Mouse (Mus musculus): ENCODE results near the gene Clasp1. TPM values are rescaled to one million over a fixed set of nuclear protein-coding genes. Genes with fewer than 3 reads are reported as not detected.

Gene Clasp1
- polyA plus RNA-seq, 1 experiment from 2014 or later, result 77.7 TPM

DNA sequence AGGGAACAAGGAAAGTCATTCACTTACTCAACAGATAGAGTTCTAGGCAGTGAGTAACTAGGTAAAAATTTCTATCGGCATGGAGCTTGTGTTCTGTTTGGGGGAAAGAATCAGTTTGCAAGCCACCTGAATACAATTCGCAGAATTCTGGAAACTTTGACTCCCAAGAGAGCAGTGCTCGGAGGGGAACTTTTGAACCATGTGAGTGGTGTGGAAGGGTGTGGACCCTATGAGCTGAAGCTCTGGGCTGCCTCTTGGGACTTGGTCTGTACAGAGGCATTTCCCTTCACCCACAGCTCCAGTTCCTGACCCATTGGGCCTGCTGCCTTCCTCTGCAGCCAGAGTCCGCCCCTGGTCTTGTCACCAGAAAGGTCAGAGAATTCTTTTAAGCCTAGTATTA is 64.7 kb downstream of the Clasp1 start:
- 82% methylated on average over 4 of the region's 4 CpGs for WGBS
- Histone ChIP-seq H3K36me3 (peaks cover 4% of the 10 kb centered on the region; the same call in 1 of the 2 replicates), H3K9ac (replicated peaks) (no peak overlapping the region), H3K27ac (no peak overlapping the region), H3K27me3 (no peaks in the 10 kb centered on the region), H3K4me3 (replicated peaks) (no peak overlapping the region), H3K9me3 (no peaks in the 10 kb centered on the region), H3K4me2 (no peak overlapping the region), H3K4me1 (replicated peaks) (peaks cover 31% of the 10 kb centered on the region)
- no peak for ATAC-seq (ENCODE audit: insufficient number of reproducible peaks, insufficient read depth, low FRiP score, low TSS enrichment, low read depth)

DNA sequence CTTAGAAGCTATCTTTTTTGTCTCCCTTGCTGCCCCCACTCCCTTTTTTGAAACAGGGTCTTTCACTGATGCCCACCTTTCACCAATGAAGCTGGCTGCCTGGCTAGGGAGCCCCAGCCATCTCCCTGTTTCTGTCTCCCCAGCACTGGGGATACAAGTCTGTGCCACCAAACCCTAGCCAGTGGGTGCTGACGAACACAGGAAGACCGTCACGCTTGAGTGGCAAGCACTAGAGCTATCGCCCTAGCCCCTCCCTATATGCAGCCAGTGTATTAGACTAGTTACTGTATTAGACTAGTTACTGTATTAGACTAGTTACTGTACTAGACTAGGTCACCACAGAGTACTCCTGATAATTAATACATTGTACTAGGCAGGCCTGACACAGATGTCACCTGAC is 66.0 kb downstream of the Clasp1 start:
- Histone ChIP-seq H3K27me3 (no peaks in the 10 kb centered on the region), H3K27ac (no peak overlapping the region), H3K9ac (replicated peaks) (no peak overlapping the region), H3K36me3 (peaks cover 4% of the 10 kb centered on the region; the same call in 1 of the 2 replicates), H3K4me2 (no peak overlapping the region), H3K4me3 (replicated peaks) (no peak overlapping the region), H3K9me3 (no peaks in the 10 kb centered on the region), H3K4me1 (replicated peaks) (peaks cover 35% of the 10 kb centered on the region)
- ATAC-seq (ENCODE audit: insufficient number of reproducible peaks, insufficient read depth, low FRiP score, low TSS enrichment, low read depth), result no peak
- WGBS, result 93% methylated on average over 4 of the region's 4 CpGs

DNA sequence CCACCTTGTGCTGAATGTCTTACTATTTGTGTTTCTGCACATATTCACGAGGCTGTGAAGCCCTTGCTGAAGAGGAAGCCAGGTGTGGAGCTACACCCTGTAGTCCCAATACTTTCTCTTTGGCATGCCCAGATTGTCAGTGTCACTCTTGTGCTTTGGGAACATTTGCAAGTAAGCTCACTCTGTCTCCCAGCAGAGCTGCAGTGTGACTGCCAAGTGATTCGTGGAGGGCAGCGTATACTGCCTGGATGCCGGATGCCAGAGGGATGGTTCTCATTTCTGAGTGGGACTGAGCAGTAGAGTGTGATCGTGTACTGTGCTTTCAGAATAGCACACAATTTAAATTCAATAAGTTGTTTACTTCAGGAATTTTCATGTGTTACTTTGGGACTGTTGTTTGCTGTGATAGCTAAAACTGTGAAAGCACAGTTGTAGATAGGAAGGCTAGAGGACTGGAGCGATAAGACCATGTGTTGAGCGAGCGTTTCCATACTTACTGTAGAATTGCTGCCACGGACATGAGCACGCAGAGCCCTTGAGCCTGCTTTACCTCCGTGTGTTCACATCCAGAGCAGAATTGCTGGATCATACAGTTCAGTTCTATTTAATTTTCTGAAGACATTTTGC is 68.5 kb downstream of the Clasp1 start:
- Histone ChIP-seq H3K27ac (peak overlapping the region; percentile 23; the same call in 1 of the 2 replicates), H3K36me3 (peaks cover 19% of the 10 kb centered on the region), H3K9ac (replicated peaks) (no peak overlapping the region), H3K9me3 (no peaks in the 10 kb centered on the region), H3K27me3 (no peaks in the 10 kb centered on the region), H3K4me1 (replicated peaks) (peaks cover 38% of the 10 kb centered on the region), H3K4me3 (replicated peaks) (no peak overlapping the region), H3K4me2 (peak overlapping the region; percentile 69)
- ATAC-seq (ENCODE audit: insufficient number of reproducible peaks, insufficient read depth, low FRiP score, low TSS enrichment, low read depth), result no peak
- WGBS, result 59% methylated on average over 11 of the region's 11 CpGs

DNA sequence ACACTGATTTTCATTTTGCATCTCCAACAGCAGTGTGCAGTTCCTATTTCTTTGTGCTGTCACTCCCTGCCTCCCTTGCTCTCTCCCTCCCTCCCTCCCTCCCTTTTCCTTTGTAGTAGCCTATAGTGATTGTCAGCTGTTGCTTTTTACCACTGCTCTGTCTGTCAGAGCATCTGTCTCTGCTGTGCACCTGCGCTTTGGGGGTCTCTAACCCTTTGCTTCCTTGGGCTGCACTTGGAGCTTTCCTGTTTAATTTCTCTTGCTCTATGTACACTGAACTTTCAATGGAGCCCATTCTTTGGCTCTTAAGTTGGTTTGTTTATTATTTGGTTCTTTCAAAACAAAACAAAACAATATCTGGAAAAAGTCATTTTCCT is 69.0 kb downstream of the Clasp1 start:
- Histone ChIP-seq H3K36me3 (peaks cover 24% of the 10 kb centered on the region), H3K9ac (replicated peaks) (no peak overlapping the region), H3K27ac (no peak overlapping the region; the same call in 1 of the 2 replicates), H3K27me3 (no peaks in the 10 kb centered on the region), H3K9me3 (no peaks in the 10 kb centered on the region), H3K4me2 (peak overlapping the region; percentile 69), H3K4me1 (replicated peaks) (peaks cover 35% of the 10 kb centered on the region), H3K4me3 (replicated peaks) (no peak overlapping the region)
- no peak for ATAC-seq (ENCODE audit: insufficient number of reproducible peaks, insufficient read depth, low FRiP score, low TSS enrichment, low read depth)
- WGBS, result 48% methylated on average over 1 of the region's 1 CpGs

DNA sequence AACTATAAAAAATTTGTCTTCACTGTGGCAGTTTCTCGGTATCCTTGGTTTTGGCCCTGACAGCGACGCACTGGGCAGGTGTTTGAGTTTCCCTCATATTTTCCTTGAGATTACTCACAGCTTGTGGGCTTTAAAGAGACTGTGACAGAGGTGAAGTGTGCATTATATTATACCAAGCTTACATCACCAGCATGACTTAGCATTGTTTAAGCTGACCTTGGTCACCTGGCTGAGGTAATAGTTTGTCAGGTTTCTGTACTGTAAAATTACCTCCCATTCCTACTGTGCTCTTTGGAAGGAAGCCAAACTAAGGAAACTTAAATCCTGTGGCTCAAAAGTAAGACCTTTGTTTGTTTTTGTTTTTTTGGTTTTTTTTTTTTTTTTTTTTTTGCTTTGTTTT is 69.4 kb downstream of the Clasp1 start:
- no peaks in the 10 kb centered on the region for H3K9me3 ChIP-seq
- ATAC-seq (ENCODE audit: insufficient number of reproducible peaks, insufficient read depth, low FRiP score, low TSS enrichment, low read depth), result no peak
- H3K4me1 ChIP-seq (replicated peaks), result peaks cover 31% of the 10 kb centered on the region
- peaks cover 27% of the 10 kb centered on the region for H3K36me3 ChIP-seq
- no peaks in the 10 kb centered on the region for H3K27me3 ChIP-seq
- peak overlapping the region; percentile 69 for H3K4me2 ChIP-seq
- 61% methylated on average over 3 of the region's 3 CpGs for WGBS
- no peak overlapping the region for H3K9ac ChIP-seq (replicated peaks)
- H3K27ac ChIP-seq, result 0 out of 2 replicates have a peak overlapping the region, but pooled peaks have one; percentile 23
- H3K4me3 ChIP-seq (replicated peaks), result no peak overlapping the region

DNA sequence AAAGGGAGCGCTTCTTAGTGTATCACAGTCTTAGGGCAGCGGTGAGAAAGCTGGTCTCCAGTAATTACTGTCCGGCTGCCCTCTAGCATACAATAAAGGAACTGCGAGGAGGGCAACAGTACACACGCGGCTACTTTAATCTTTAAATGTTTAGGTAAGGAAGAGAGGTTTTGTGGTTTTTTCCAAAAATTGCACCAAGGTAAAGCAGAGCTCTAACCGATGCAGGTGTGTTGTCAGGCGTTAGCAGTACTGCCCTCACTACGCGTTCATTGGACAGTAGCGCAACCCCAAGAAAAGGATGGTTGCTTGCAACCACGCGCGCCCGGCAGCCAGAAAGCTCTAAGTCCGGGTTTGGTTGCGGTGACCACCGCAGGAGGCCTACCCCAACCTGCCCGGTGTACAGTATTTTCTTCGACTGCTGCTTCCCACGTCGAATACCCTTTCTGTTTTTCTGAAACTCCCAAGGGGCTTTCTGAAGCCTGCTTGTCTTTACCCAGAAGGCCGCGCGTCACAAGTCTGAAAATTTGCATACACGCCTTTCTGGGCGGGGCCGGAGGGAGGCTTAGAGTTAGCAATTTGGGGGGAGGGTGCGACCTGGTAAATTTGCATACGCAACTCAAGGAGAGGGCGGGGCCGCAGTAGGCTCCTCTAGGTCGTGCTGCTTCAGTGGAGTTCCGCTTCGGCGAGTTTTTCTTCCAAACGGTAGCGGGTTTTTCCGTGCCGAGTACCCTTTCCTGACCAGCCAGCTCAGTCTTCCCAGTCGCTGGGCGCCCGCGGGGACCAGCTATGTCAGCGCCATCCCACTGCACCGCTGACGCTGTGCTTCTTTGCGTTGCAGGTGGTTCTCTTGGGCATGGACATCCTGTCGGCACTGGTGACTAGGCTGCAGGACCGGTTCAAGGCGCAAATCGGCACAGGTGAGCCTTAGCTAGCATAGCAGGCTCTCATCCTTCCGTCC is 70.4 kb downstream of the Clasp1 start:
- Histone ChIP-seq H3K9ac (replicated peaks) (peak overlapping the region; percentile 56), H3K27me3 (no peaks in the 10 kb centered on the region), H3K4me2 (peak overlapping the region; percentile 69), H3K4me3 (replicated peaks) (peak overlapping the region; percentile 47), H3K27ac (peak overlapping the region; percentile 96), H3K4me1 (replicated peaks) (peaks cover 31% of the 10 kb centered on the region), H3K9me3 (no peaks in the 10 kb centered on the region), H3K36me3 (peaks cover 36% of the 10 kb centered on the region)
- peak; percentile 91 for ATAC-seq (ENCODE audit: insufficient number of reproducible peaks, insufficient read depth, low FRiP score, low TSS enrichment, low read depth)
- WGBS, result 2% methylated on average over 53 of the region's 53 CpGs

DNA sequence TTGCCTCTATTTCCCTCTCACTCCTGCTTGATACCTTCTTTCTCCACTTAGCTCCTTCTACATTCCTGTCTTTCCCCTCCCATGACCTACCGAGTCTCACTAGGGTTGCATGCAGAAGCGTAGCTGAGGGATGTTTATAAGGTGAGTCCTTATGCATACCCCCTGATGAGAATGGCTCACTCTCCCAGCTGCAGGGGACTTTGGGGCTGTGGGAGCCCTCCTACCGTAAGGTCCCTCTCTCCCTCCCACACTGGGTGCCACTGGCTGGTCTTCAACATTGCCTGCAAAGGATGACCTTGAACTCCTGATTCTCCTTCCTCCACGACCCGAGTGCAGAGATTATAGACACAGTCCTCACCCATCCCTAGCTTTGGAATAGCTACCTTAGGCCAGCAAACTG is 71.9 kb downstream of the Clasp1 start:
- 90% methylated on average over 5 of the region's 5 CpGs for WGBS
- Histone ChIP-seq H3K27me3 (no peaks in the 10 kb centered on the region), H3K4me3 (replicated peaks) (no peak overlapping the region), H3K9ac (replicated peaks) (no peak overlapping the region), H3K4me1 (replicated peaks) (peaks cover 31% of the 10 kb centered on the region), H3K4me2 (no peak overlapping the region), H3K9me3 (no peaks in the 10 kb centered on the region), H3K36me3 (peaks cover 48% of the 10 kb centered on the region), H3K27ac (no peak overlapping the region)
- ATAC-seq (ENCODE audit: insufficient number of reproducible peaks, insufficient read depth, low FRiP score, low TSS enrichment, low read depth), result no peak

DNA sequence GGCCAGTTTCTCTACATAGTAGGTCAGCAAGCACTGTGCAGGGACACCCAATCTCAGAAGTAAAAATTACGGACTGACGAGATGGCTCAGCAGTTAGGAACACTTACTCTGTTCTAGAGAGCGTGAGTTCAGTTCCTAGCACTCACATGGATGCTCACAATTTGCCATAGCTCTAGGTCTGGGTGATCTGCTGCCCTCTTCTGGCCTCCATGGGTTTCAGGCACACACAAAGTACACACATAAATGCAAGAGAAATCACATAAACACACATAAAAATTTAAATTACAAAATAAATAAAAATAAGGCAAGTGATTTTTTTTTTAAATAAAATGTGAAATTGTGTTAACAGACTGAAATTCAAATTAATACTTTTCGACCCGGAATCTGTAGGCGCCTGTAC is 77.2 kb downstream of the Clasp1 start:
- H3K27ac ChIP-seq, result no peak overlapping the region
- no peak for ATAC-seq (ENCODE audit: insufficient number of reproducible peaks, insufficient read depth, low FRiP score, low TSS enrichment, low read depth)
- H3K4me3 ChIP-seq (replicated peaks), result no peak overlapping the region
- H3K36me3 ChIP-seq, result peaks cover 97% of the 10 kb centered on the region
- H3K4me2 ChIP-seq, result no peak overlapping the region
- H3K9me3 ChIP-seq, result no peaks in the 10 kb centered on the region
- H3K9ac ChIP-seq (replicated peaks), result no peak overlapping the region
- no peaks in the 10 kb centered on the region for H3K27me3 ChIP-seq
- WGBS, result 93% methylated on average over 6 of the region's 6 CpGs
- H3K4me1 ChIP-seq (replicated peaks), result no peaks in the 10 kb centered on the region

DNA sequence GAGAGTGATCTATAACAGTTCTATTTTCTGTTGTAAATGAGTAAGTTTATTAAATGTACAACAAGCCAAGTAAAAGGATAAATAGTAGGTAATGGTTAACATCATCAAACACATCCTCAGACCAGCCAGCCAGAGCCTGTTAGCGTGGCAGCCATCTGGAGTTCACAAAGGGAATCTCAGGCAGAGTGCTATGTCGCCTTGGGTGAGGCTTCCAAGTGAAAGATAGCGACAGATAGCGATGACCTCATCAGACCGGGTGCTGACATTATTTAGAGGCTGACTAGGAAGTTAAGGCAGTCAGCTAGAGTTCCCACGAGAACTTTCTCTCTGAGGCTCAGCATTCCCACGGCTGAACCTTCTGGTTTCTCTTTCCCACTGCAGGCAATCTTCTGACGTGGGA is 83.5 kb downstream of the Clasp1 start:
- WGBS, result 88% methylated on average over 8 of the region's 8 CpGs
- Histone ChIP-seq H3K27me3 (no peaks in the 10 kb centered on the region), H3K27ac (no peak overlapping the region), H3K4me1 (replicated peaks) (no peaks in the 10 kb centered on the region), H3K4me2 (no peak overlapping the region), H3K4me3 (replicated peaks) (no peak overlapping the region), H3K9ac (replicated peaks) (no peak overlapping the region), H3K9me3 (no peaks in the 10 kb centered on the region), H3K36me3 (peaks cover 67% of the 10 kb centered on the region)
- ATAC-seq (ENCODE audit: insufficient number of reproducible peaks, insufficient read depth, low FRiP score, low TSS enrichment, low read depth), result no peak

DNA sequence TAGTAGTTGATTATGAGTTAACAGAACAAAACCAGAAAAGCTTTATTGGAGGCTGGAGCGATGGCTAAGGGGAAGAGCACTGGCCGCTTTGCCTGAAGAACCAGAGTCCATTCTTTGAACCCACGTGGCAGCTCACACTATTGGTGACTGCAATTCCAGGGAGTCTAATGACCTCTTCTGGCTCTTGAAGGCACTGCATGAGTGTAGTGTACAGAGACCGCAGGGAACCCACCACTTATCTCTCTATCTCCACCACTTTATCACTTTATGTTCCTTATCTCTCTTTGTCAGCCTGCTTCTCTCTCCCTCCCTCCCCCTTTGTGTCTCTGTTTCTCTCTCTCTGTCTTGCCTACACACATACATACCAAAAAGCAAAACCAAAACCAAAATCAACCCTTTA is 88.1 kb downstream of the Clasp1 start:
- ATAC-seq (ENCODE audit: insufficient number of reproducible peaks, insufficient read depth, low FRiP score, low TSS enrichment, low read depth), result no peak
- H3K4me3 ChIP-seq (replicated peaks), result no peak overlapping the region
- WGBS, result 47% methylated on average over 4 of the region's 4 CpGs
- H3K27me3 ChIP-seq, result no peaks in the 10 kb centered on the region
- no peak overlapping the region for H3K27ac ChIP-seq
- H3K9ac ChIP-seq (replicated peaks), result no peak overlapping the region
- no peak overlapping the region for H3K4me2 ChIP-seq
- H3K36me3 ChIP-seq, result peaks cover 30% of the 10 kb centered on the region
- no peaks in the 10 kb centered on the region; the same call in 1 of the 2 replicates for H3K4me1 ChIP-seq (replicated peaks)
- H3K9me3 ChIP-seq, result no peaks in the 10 kb centered on the region

DNA sequence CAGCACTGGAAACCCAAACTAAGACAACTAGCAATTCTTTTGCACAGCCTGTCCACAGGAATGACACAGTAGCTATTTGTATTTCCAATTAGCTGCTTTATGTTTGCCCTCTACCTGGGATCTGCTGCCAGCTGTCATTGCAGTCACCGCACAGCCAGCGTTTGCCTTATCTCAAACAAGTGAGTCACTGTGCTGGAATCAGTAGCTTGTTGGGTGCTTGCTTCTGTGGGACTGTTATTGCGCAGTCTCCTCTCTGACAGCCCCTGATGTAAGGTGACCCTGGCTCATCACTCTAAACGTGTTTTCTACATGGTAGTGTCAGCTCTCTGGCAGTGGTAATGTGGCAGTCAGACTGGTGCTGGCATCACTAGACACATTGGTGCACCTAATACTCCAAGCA is 90.4 kb downstream of the Clasp1 start:
- H3K36me3 ChIP-seq, result peaks cover 26% of the 10 kb centered on the region
- H3K9me3 ChIP-seq, result no peaks in the 10 kb centered on the region
- no peak overlapping the region for H3K9ac ChIP-seq (replicated peaks)
- no peaks in the 10 kb centered on the region; the same call in none of the 2 replicates for H3K4me1 ChIP-seq (replicated peaks)
- no peaks in the 10 kb centered on the region for H3K27me3 ChIP-seq
- 86% methylated on average over 4 of the region's 4 CpGs for WGBS
- no peak overlapping the region for H3K27ac ChIP-seq
- no peak overlapping the region for H3K4me2 ChIP-seq
- no peak overlapping the region for H3K4me3 ChIP-seq (replicated peaks)
- no peak for ATAC-seq (ENCODE audit: insufficient number of reproducible peaks, insufficient read depth, low FRiP score, low TSS enrichment, low read depth)
